Mouse (Mus musculus) megakaryocyte progenitor cell, adult 5-6 weeks (primary cell): ENCODE results near the gene Slc25a25. TPM values are rescaled to one million over a fixed set of nuclear protein-coding genes. Genes with fewer than 3 reads are reported as not detected.

Experiments used
- ATAC-seq: replicated peaks from 2 replicates; pipeline ENCODE4 v1.8.0; 2016; ENCODE audit warnings: mild to moderate bottlenecking, moderate TSS enrichment, inconsistent platforms; ENCODE audit not compliant: poor library complexity
- total RNA-seq, 2 experiments: library from RNA; stranded (forward) in 1 of 2; stranded (reverse) in 1 of 2; fragments of 157-497, 149-512 nt in 1 of 2; fragments of 200-1000 nt in 1 of 2; gene quantifications; 2 replicates each; pipeline versions ENCODE4 v1.2.3 to v1.2.4; 2015 to 2017

Gene Slc25a25
- total RNA-seq, 2 experiments from 2014 or later, result 5.2 to 11.5 TPM

DNA sequence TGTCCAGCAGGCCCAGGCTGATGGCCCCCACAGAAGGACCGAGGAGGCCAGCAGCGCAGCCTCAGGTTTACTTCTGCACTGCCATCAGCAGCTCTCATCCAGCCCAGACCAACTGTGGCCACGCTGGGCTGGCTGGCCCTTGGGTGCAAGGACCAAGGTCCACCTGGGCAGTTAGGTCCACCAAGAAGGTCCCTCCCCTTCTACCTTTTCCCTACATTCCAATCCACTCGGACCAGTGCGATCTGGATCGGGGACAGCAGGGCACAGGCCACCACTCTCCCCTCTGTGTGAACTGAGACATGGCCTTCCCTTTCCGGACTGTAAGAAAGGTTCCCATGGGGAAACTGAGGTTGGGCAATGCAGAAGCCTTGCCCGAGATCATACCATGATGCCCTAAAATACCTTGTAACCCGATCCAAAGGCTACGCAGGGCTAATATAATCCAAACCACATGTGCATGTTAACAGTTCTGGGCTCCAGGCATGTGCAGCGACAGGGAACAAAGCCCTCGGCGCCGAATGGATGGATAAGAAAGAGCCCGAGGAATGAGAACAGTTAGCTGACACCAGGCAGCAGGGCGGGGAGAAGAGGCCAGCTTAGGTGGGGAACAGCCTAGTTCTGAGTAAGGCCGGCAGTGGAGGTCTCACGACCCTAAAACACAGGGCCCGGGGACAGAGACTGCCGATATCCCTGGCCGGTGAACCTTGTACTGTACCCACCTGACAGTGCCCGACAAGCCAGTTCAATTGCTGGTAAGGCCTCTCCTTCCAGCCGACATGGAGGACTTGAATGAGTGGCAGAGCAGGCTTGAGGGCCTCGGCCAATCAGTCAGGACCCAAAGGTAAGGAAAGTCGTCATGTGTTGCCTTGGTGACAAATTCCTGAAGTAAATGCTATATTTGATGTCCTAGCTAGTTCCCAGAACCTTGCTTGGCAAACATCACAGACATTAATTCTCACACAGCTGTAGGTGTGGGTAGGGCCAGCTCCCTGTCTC, 42.5 kb downstream of the Slc25a25 start:
- ATAC-seq, result no peak

DNA sequence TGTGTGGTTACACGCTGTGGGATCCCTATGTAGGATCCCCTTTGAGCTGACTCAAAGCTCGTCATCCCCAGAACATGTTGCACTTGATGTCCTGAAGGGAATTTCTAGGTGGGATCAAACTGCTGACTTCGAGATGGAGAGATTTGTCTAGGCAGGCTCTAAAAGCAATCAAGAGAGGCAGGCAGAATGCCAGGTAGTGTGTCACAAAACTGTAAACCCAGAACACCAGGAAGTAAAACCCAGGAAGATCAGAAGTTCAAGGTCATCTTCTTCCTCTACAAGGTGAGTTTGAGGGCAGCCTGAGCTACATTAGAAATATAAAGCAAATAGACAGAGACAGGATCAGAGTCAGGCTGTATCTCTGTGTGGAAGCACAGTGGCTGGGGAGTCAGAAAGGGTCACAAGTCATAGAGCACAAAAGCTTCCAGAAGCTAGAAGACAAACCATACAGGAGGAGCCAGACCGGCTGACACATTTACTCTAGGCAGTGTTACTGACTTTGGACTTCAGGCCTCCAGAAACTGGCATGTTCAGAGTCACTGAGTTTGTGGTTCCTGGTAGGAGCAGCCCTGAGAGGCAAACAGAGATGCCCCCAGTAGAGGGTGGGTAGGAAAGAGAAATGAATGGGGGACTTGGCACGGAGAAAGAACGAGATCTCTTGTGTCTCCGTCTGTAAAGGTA, 44.0 kb downstream of the Slc25a25 start:
- no peak for ATAC-seq

DNA sequence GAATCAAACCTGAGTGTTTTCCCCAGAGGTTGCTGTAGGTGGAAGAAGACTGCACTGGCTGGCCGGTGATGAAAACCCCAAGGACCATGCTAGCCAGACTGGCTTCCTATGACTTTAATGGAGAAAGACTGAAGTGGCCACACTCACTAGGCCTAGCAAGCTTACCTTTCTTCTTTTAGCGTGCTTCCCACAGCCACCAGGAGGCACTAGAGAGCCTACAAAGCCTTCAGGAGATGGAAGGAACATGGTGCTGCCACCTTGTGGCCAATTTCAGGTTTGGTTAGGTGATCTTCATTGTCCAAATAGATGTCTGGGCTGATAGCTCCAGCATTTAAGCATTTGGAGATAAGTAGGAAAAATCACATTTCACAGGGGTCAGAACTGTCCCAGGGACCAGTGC, 46.6 kb downstream of the Slc25a25 start:
- ATAC-seq, result peak; percentile 99

DNA sequence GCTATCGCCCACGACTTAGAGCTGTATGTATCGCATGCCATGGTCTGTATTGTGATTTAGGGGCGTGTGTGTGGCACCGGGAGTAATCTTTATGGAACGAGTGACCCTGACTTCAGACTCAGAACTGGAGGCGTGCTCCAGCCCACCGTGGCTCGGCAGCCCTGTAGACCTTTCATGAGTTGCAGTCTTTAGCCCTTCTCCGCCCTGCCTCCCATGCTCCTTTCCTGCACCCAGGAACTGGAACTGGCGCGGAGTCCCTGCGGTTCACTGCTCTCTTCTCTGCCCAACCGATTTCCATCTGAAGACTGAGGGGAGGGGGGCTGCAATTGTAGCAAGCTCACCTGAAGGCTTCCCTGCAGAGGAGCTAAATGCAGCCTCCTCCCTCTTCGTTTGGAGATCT, 54.5 kb downstream of the Slc25a25 start:
- ATAC-seq, result no peak

DNA sequence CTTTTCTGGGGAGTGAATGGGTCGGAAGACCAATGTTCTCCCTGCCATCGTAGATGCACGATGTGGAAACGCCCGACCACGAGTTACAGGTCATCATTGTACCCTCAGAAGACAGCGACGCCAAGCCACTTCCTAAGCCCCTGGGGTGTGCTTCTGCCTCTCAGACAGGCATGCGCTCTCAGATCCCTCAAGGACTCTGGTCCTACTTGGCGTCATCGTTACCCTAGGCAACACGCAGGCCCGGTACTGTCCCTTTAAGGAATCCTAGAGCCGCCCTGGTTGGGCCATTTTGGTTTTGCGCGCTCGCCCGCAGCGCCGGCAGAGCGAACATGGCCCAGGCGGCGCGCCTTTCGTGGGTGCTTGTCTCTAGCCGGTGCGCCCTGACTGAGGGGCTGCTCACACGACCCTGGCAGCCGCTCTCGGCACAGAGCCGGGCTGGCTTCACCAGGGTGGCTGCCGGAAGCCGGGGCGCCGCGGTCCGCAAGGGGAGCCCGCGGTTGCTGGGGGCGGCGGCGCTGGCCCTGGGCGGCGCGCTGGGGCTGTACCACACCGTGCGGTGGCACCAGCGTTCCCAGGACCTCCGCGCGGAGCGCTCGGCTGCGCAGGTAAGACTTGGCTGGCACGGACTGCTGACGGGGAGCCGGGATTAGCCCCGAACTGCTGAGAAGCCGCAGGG, 55.2 kb downstream of the Slc25a25 start:
- ATAC-seq, result peak; percentile 88

DNA sequence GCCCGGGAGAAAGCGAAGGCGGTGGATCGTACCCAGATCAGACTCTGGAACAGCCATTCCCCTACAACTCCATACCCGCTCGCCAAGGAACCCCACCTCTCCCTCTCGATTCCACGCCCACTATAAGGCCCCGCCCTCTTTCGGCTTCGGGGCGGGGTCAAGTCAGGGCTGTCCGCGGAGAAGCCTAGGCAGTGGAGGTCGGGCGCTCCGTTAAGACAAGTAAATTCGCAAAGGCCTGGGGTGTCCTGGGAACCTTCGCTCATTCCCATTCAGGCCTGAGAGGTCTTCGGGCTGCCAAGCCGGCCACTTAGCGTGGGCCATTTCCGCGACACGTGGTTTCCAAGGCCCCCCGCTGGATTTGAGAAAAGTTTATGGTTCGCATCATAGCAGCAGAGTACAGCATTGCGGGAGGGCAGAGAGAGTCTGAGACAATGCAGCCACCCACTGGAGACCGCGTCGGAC, 55.7 kb downstream of the Slc25a25 start, which contains the start of gene Ptges2:
TSS of gene Ptges2 (plus strand) at position 413 of the 462 bp plus-strand sequence.
- peak; percentile 81 for ATAC-seq

DNA sequence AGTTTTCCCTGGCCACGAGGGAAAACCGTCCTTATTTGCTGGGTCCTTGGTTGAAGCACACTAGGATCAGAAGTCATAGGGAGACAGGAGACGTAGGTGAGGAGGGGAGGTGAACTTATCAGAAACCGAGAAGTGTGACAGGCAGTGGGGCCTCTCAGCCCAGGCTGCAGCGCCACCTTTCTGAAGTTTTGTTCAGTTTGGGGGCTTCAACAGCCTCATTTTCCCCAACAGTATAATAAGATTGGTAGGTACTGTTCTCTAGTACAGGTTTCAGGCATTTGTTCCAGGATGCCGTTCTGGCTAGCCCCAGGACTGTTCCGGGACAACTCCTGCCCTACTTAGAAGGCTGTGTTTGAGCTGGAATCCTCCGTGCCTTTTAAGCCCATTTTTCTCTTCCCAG, 56.3 kb downstream of the Slc25a25 start:
- ATAC-seq, result peak; percentile 35

DNA sequence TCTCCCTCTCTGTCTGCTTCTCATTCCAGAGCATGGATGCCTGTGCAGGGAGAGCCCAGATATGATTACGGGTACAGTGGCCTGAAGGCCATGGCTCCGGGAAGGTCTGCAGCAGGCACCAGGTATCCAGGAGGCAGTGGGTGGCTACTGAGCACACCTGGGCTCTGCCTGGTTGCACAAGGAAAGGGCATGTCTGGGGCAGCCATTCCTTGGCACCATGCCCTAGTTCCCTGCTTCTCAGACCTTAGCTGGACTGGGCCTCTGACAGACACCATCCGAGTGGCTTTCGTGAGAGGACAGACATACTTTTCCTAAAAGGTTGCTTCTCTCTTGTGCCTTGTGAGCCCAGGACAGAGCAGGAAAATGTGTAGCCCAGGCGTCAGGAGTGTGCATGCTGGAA, 59.2 kb downstream of the Slc25a25 start:
- no peak for ATAC-seq

DNA sequence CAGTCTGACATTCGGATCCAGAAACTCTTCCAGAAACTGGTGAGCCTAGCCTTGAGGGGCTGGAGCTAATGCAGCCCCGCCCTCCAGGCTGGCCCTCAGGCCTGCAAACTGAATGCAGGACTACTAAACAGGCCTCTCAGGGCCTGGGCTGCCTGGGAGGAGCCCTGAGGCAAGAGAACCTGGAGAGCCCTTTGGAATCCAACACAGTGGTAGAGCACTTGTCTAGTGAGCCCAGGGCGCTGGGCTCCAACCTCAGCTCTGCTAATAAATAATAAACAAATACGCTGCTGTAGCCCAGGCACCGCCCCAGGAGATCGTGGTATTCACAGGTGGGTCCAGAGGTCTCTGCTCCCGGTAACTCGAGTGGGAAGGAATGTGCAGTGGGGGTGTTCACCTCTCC, 60.4 kb downstream of the Slc25a25 start:
- ATAC-seq, result no peak

DNA sequence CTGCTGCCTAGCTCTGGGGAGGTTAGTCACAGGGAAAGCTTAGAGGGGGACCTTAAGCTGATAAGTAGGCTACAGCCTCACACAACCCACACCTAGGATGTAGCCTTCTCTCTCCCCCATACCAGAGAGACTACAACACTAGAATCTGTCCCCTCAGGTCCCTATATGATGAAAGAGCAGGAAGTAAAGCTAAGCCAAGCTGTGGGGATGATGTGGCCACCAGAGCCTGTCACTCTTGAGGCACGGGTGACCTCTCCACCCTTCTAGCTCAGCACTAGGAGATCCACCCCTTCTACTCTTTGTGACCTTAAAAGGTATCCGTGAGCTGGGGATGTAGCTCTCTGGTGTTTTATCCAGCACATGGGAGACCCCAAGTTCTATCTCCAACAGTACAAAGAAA, 62.1 kb downstream of the Slc25a25 start:
- ATAC-seq, result peak; percentile 35

DNA sequence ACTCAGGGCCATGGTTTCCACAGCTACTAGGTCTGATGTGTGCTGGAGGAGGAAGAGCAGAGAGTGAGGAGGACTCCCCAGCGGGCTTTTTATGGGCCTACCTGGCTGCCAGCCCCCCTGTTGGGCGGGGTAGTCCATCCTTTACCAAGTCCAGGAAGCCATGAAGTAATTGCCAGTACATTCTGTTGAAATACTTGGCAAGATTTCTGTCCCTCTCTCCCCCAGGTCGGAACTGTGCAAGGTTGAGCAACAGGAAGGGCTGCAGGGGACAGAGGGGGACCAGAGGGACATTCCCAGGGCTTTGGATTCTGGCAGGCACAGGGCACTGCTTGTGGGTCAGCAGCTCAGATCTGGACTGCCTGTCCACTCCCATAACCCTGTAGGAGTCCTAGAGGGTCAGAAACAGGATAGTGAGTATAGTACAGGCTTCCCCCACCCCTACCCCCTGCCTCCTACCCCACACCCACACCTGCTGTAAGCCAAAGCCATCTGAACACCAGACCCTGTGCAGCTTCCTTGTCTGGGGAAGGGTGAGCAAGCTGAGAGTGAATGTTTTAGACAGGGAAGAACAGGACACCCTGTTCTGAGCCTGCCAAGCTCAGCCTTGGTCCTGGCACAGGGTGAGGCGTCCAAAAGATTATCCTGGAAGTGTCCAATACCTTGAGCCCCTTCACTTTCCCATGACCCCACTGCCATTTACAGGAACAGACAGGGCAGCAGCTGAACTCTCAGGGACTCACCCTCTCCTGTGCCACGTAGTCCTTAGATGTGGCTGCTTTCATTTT, 63.3 kb downstream of the Slc25a25 start, which contains the start of gene Lcn2:
TSS of gene Lcn2 (minus strand) at position 547 of the 785 bp plus-strand sequence.
- ATAC-seq, result peak; percentile 49

DNA sequence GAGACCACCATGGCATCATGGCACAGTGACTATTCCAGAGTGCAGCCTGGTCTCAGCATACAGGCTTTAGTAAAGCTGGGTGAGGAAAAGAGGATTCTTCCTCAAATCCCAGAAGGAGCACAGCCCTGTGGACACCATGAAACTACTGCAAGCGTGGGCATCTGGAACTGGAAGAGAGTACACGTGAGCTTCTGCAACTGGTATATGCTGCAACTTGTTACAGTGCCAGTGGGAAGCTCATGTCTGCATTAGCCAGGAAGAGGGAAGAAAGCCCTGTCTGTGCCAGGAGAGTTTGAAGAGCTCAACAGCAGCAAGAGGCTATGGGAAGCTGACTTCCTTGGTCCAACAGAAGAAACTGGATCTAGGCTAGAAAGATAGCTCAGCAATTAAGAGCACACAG, 68.6 kb downstream of the Slc25a25 start:
- no peak for ATAC-seq

DNA sequence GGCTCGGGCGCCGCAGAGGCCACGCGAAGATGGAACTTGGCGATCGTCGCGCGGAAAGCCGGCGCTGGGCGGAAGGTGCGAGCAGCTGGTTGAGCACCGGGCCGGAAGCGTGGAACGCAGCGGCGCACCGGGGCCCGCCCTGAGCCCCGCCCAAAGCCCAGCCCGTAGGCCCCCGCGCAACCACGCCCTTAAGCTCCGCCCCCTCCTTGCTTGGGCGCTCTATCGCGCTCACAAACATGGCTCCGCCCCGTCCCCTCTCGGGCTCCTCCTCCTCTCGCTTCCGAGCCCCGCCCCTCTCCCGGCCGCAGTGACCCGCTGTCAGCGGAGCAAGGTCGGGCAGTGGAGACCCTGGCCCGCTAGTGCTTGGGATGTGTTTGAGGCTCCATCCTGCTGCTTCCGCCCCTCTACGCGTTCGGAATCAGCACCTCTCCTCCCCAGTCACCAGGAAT, 69.4 kb downstream of the Slc25a25 start, which contains the start of gene 1110008P14Rik:
TSS of gene 1110008P14Rik (minus strand) at position 164 of the 449 bp plus-strand sequence.
- peak; percentile 96 for ATAC-seq

DNA sequence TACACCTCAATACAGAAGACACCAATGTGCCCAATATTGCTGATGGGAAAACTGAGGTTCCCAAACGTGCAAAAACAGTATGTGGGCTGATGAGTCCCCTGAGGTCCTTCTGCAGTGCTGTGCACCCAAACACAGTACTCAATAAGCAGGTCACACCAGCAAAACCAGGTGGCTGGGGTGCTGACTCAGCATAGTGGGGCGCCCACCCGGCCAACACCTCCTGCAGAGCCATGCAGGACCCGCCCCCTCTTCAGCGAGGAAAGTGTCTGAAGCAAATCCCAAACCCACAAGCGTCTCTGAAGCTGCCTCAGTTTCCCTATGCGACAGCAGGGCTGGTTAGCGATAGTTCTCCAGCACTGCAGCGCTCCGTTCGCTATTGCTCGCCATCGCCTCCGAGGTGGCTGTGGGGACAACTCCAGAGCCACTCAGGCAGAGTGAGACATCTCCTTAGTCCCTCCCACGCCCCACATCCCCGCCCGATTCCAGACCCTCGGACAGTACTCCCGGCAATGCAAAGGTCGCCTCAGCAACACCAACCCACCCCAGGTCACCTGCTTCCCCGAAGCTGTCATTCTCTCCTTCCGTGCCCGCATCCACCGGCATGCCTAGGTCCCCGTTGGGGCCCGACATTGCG, 70.0 kb downstream of the Slc25a25 start:
- no peak; the same call in 1 of the 2 replicates for ATAC-seq

DNA sequence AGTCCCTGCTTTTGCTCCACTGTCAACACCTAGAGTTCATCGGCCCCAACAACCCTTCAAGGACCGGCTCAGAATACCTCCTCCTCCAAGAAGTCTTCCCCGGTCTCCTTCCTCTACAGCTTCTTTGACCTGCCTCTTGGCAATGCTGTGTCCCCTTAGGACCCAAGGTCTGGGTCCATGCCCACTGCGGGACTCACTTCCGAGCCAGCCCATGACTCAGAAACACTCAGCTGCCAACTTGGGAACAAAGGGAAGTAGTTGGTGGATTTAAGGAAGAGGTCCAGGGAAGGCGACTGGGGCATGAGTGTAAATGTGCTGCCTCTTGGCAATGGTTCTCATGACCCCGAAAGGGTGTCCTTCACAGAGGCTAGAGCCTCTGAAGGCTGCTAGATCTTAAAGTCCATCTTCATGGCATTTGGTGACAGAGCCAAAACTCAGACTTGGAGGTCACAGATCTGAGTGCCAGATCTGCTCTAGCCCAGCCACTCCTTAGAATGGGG, 71.2 kb downstream of the Slc25a25 start:
- no peak for ATAC-seq

DNA sequence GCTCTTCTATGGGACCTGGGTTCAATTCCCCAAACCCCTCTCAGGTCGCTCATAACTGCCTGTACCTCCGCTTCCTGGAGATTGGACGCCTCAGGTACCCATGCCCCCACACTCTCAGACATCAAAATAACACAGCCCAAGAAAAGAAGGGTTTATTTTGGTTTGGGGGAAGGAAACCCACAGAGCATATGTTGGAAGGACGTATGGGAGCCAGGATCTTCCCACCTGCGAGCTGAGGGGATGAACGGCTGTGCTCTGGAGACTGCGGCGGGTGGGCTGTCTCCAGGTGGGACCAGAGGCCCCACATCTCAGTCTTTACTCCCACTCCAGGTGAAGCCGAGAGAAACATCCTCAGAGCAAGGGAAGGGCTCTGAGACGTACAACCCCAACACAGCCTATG, 74.3 kb downstream of the Slc25a25 start:
- ATAC-seq, result no peak

DNA sequence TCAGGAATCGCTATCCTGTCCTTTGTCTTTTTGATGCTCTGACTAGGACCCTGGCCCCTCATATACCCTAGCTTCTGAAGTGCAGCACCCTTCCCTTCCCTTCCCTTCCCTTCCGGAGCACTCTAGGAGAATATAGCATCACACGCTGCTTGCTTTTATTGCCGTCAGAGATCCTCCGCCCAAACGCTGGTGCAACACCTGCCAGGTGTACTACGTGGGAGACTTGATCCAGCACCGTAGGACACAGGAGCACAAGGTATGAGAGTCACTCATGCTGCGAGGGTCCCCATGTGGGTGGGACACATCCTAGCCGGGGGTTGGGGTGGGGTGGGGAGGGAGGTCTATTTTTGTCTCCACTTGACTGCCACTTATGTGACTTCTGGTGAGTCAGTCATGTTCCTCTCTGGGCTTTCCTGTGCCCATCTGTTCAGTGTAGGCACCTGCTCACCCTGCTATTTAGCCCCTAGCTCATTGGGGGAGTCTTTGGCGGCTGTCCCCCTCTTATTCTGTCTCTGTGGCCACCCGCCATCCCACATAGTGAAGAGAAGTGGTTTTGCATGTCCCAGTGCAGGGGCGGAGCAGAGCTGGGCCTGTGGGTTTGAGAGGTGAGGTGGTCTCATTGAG, 75.8 kb downstream of the Slc25a25 start:
- ATAC-seq, result no peak

DNA sequence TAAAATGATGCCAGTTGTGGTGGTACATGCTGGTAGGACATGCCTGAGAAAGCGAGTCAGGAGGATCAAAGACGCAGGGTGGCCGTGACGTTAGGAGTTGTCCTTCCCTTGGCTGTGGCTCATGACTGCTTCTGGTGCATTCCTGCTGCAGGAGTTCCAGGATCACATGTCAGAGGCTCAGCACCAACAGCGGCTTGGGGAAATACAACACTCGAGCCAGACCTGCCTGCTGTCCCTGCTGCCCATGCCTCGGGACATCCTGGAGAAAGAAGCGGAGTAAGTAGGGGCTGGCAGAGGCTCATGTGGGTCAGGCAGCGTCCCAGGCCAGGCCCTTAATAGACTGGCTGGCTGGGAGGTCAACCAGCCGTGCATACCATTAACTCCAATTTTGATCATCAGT, 77.1 kb downstream of the Slc25a25 start:
- no peak for ATAC-seq

DNA sequence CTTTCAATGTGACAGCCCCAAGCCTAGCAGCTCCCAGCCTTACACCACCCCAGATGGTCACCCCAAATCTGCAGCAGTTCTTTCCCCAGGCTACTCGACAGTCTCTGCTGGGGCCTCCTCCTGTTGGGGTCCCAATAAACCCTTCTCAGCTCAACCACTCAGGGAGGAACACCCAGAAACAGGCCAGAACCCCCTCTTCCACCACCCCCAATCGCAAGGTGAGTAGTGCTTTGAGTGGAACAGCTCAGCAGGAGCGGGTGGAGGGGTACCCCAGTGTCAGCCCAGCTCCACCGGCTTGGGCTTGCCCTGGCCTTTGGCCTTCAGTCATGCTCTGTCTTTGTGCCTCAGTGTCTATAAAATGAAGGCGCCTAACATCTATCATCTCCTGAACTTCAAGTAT, 83.9 kb downstream of the Slc25a25 start:
- no peak for ATAC-seq
